Mouse (Mus musculus): ENCODE results near the gene Pbld2.

DNA sequence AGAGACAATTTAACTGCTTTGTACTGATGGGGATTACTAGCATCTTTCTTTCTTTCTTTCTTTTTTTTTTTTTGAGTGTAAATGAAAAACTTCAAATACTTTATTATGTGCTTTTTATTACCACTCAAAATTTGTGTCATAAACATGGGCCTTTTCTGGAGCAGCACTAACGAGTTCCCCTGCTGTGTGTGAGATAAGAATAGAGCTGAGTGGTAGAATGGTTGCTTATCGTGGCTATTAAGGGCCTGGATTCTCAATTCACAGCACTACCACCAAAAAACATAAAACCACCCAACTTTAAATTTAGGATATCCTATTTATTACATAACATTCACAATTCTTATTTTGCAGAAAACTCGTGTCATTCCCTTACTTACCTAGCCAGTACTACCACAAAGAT, 10.6 kb upstream of the Pbld2 start:
- no peak for TF ChIP-seq CTCF (IDR thresholded peaks at IDR 0.05; ENCODE audit: borderline replicate concordance, extremely low read depth, insufficient read depth, insufficient read length)
- no peak for TF ChIP-seq POLR2A (IDR thresholded peaks at IDR 0.05; ENCODE audit: borderline replicate concordance, extremely low read depth, insufficient read depth, insufficient read length, poor library complexity, severe bottlenecking)
